Mouse (Mus musculus): ENCODE data around the gene Ddx55. TPM values are rescaled to one million over a fixed set of nuclear protein-coding genes. Genes with fewer than 3 reads are reported as not detected.

The Ddx55 gene
- total RNA-seq, 2 experiments from 2014 or later, result 13.2 to 15.3 TPM

- no peak for DNase-seq (ENCODE audit: low spot score in 2 of 2)
Measured at GRCm38 (mm10) chr5:124605041-124605622, 52.5 kb downstream of the Ddx55 start.

GRCm38 (mm10) chr5:124610965-124611364 is 58.3 kb downstream of the Ddx55 start:
- no peak for DNase-seq (ENCODE audit: low spot score in 2 of 2)

DNA sequence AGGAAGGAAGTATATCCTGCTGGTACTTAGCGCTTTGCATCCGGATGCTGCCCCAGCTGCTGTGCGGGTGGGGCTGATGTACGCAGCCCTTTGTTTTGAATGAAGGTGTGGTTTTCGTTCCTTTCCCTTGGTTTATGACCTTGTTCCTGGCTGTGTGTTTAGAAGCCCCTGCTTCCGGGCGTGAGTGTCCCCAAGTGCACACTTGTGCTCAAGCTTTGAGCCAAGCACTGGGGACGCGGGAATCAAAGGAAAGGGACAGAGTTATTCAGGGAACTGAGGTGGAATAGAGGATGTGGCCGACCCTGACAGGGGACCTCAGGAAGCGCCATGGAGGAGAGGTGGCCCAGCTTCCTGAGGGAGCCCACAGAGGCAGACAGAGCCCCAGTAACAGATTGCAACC is 62.0 kb downstream of the Ddx55 start:
- DNase-seq (ENCODE audit: low spot score in 2 of 2), result no peak

DNA sequence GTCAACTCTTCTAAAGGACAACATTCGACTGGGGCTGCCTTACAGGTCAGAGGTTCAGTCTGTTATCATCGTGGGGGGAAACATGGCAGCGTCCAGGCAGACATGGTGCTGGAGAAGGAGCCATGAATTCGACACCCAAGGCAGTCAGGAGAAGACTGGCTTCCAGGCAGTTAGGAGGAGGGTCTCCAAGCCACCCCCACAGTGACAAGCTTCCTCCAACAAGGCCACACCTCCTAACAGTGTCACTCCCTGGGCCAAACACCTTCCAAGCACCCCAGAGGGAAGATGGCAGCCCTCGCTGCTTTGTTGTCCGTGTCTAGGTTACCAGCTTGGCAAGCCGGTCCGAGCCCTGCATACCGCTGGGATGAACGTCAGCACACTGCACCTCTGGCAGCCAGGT is 66.0 kb downstream of the Ddx55 start:
- DNase-seq (ENCODE audit: low spot score in 2 of 2), result no peak

Other genes with a start within 250 kb of the Ddx55 start
- 1 to 10 TPM; 5.7 to 7.6 TPM for gene Mphosph9, start 224.9 kb upstream of the Ddx55 start, total RNA-seq (2021)
- 10 to 100 TPM; 12.9 to 13.4 TPM for gene 2810006K23Rik, start 224.8 kb upstream of the Ddx55 start, total RNA-seq (2021)
- 100 to 1,000 TPM; 153 to 174 TPM for gene Cdk2ap1, start 189.8 kb upstream of the Ddx55 start, total RNA-seq (2021)
- gene Sbno1, start 126.9 kb upstream of the Ddx55 start, total RNA-seq (2021), result 10 to 100 TPM; 93.2 to 93.4 TPM
- 100 to 1,000 TPM; 141 to 218 TPM for gene Kmt5a, start 112.9 kb upstream of the Ddx55 start, total RNA-seq (2021)
- 10 to 100 TPM; 22.3 TPM for gene Rilpl2, start 74.5 kb upstream of the Ddx55 start, total RNA-seq (2021)
- 10 to 100 TPM; 20.8 to 21.9 TPM for gene Snrnp35, start 69.7 kb upstream of the Ddx55 start, total RNA-seq (2021)
- 10 to 100 TPM; 13.1 to 17.6 TPM for gene Rilpl1, start 21.5 kb upstream of the Ddx55 start, total RNA-seq (2021)
- 100 to 1,000 TPM; 214 to 218 TPM for gene Tmed2, start 12.2 kb upstream of the Ddx55 start, total RNA-seq (2021)
- 10 to 100 TPM; 40.0 to 45.5 TPM for gene Eif2b1, start 26.3 kb downstream of the Ddx55 start, total RNA-seq (2021)
- gene Gtf2h3, start 26.3 kb downstream of the Ddx55 start, total RNA-seq (2021), result 10 to 100 TPM; 32.2 to 36.2 TPM
- gene Atp6v0a2, start 75.7 kb downstream of the Ddx55 start, total RNA-seq (2021), result 10 to 100 TPM; 77.5 to 90.9 TPM
- 1 to 10 TPM; 1.7 to 1.8 TPM for gene Dnah10, start 172.2 kb downstream of the Ddx55 start, total RNA-seq (2021)